Mouse (Mus musculus): ENCODE data around the gene Ess2. TPM values are rescaled to one million over a fixed set of nuclear protein-coding genes. Genes with fewer than 3 reads are reported as not detected.
A peak's percentile ranks its signal among the peaks of the same experiment; 100 is the strongest.

Gene Ess2
- polyA plus RNA-seq, 1 experiment = not detected

GRCm38 (mm10) chr16:17927351-17928082 lies 16.4 kb upstream of the Ess2 start:
- Histone ChIP-seq H3K4me3 (ENCODE audit: insufficient read depth, low read depth, low read length) (peak overlapping the region; percentile 77), H3K4me1 (ENCODE audit: control insufficient read depth, insufficient read depth, low read length) (peaks cover 14% of the 10 kb centered on the region), H3K27ac (ENCODE audit: insufficient read depth, low read depth, low read length) (peak overlapping the region; percentile 38)
- no peak; the same call in 1 of the 2 replicates for TF ChIP-seq POLR2A (IDR thresholded peaks at IDR 0.05; ENCODE audit: insufficient read depth, low read depth, low read length)
- TF ChIP-seq CTCF (IDR thresholded peaks at IDR 0.05; ENCODE audit: insufficient read depth, low read depth, low read length) = no peak
- WGBS = 1% methylated on average over 72 of the region's 72 CpGs

DNA sequence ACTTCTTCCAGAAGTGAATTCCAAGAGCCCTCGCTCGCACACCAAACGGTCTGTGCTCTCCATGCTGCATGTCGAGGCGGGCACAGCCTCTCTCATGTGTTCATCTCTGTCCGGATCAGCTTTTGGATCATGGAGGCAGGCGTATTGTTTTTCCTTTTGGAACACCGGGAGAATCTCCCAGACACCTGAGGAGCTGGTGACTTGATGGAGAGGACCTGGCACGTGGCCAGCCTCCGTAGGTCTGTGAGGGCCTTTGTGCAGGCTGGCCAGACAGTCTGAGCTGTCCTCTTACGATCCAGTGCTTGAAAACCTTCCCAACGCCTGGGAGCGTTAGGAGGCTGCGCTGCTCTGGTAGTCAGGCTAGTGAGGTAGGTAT lies 11.0 kb upstream of the Ess2 start:
- WGBS = under 1% methylated on average over 14 of the region's 14 CpGs
- peak overlapping the region; percentile 67 for H3K4me3 ChIP-seq (ENCODE audit: insufficient read depth, low read depth, low read length)
- TF ChIP-seq CTCF (IDR thresholded peaks at IDR 0.05; ENCODE audit: insufficient read depth, low read depth, low read length) (no peak), POLR2A (IDR thresholded peaks at IDR 0.05; ENCODE audit: insufficient read depth, low read depth, low read length) (no peak)
- H3K27ac ChIP-seq (ENCODE audit: insufficient read depth, low read depth, low read length) = peak overlapping the region; percentile 40
- H3K4me1 ChIP-seq (ENCODE audit: control insufficient read depth, insufficient read depth, low read length) = peaks cover 9% of the 10 kb centered on the region; the same call in 1 of the 2 replicates

GRCm38 (mm10) chr16:17921325-17922162 lies 10.4 kb upstream of the Ess2 start:
- 0 out of 2 replicates have a peak, but pooled peaks cover 5% of the 10 kb centered on the region for H3K4me1 ChIP-seq (ENCODE audit: control insufficient read depth, insufficient read depth, low read length)

GRCm38 (mm10) chr16:17920586-17920985 lies 9.4 kb upstream of the Ess2 start:
- H3K4me3 ChIP-seq (ENCODE audit: insufficient read depth, low read depth, low read length) = no peak overlapping the region
- H3K4me1 ChIP-seq (ENCODE audit: control insufficient read depth, insufficient read depth, low read length) = 0 out of 2 replicates have a peak, but pooled peaks cover 5% of the 10 kb centered on the region
- no peak overlapping the region for H3K27ac ChIP-seq (ENCODE audit: insufficient read depth, low read depth, low read length)
- no peak for TF ChIP-seq CTCF (IDR thresholded peaks at IDR 0.05; ENCODE audit: insufficient read depth, low read depth, low read length)
- TF ChIP-seq POLR2A (IDR thresholded peaks at IDR 0.05; ENCODE audit: insufficient read depth, low read depth, low read length) = no peak
- WGBS = 13% methylated on average over 20 of the region's 20 CpGs

More at GRCm38 (mm10) chr16:17921325-17922162, 10.4 kb upstream of the Ess2 start:
- Histone ChIP-seq H3K4me3 (ENCODE audit: insufficient read depth, low read depth, low read length) (peak overlapping the region; percentile 67), H3K27ac (ENCODE audit: insufficient read depth, low read depth, low read length) (peak overlapping the region; percentile 86)
- TF ChIP-seq POLR2A (IDR thresholded peaks at IDR 0.05; ENCODE audit: insufficient read depth, low read depth, low read length) (peak; percentile 80; the same call in 1 of the 2 replicates), CTCF (IDR thresholded peaks at IDR 0.05; ENCODE audit: insufficient read depth, low read depth, low read length) (peak; percentile 92)
- under 1% methylated on average over 46 of the region's 47 CpGs for WGBS

DNA sequence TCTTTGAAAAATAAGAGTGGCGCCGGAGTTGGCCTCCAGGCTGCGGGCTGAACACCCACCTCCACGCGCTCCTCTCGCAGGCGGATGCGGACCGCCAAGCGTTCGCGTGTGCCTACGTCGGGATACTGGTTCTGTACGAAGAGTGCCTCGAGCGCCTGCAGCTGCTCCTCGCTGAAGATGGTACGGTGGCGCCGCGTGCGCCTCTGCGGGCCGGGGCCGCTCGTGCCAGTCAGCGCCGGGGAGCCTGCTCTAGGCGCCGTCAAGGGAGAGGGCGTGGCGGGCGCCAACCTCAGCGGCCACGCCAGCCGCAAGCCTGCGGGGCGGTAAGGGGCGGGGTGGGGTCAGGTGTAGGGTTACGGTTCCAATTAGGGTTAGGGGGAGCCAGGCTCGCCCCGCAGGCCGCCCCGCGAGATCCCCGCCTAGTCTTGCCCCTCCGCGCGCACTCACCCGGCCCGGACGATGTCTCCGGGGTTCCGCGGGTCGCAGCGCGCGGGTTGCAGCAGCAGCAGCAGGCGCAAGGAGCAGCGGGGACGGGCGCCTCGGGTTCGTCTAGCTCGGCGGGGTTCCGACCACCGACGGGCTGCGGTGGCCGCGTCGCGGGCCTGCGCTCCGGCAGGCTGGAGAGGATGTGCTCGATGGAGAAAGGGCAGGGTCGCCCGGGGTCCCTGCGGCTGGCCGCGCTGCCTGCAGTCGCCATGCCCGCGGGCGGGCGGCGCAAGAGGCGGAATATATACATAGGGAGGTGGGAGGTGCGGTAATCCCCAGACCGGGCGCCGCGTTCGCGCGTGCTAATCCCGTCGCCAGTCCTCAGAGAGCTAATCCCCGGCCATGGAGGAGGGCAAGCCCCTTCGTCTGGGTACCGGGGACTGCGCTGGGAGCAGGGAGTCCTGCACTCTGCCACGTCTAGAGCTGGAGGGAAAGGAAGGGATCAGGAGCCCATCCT lies 3.4 kb upstream of the Ess2 start, which contains the start of gene Gsc2:
Gsc2 (minus strand) TSS at position 753 of the 943 bp plus-strand sequence.
- WGBS = under 1% methylated on average over 106 of the region's 106 CpGs
- H3K4me1 ChIP-seq (ENCODE audit: control insufficient read depth, insufficient read depth, low read length) = peaks cover 19% of the 10 kb centered on the region
- H3K4me3 ChIP-seq (ENCODE audit: insufficient read depth, low read depth, low read length) = peak within 1 kb of the TSS; percentile 9
- H3K27ac ChIP-seq (ENCODE audit: insufficient read depth, low read depth, low read length) = no peak within 1 kb of the TSS
- TF ChIP-seq CTCF (IDR thresholded peaks at IDR 0.05; ENCODE audit: insufficient read depth, low read depth, low read length) (no peak), POLR2A (IDR thresholded peaks at IDR 0.05; ENCODE audit: insufficient read depth, low read depth, low read length) (no peak)

DNA sequence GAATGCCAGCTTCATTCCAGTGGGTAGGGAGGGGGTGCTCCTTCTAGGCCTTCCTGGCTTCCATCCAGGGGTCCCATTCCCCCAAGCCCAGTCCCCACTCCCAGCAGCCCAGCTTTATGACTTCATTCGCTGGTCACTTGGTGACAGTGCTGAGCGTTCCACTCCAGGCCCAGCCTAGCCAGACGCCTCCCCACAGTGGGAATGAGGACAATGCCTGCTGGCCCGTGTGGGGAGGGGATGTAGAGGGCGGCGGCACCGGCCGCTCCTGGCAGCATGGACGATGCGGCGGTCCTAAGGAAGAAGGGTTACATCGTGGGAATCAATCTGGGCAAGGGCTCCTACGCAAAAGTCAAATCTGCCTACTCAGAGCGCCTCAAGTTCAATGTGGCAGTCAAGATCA lies 12.7 kb downstream of the Ess2 start, which contains the start of the genes Dgcr2 and Tssk2:
Dgcr2 (minus strand) TSS at position 101 of the 400 bp plus-strand sequence.
Tssk2 (plus strand) TSS at position 176 of the 400 bp plus-strand sequence.
- WGBS = 89% methylated on average over 14 of the region's 14 CpGs
- Histone ChIP-seq H3K27ac (ENCODE audit: insufficient read depth, low read depth, low read length) (no peak within 1 kb of the TSS), H3K4me1 (ENCODE audit: control insufficient read depth, insufficient read depth, low read length) (no peaks in the 10 kb centered on the region), H3K4me3 (ENCODE audit: insufficient read depth, low read depth, low read length) (no peak within 1 kb of the TSS)
- TF ChIP-seq CTCF (IDR thresholded peaks at IDR 0.05; ENCODE audit: insufficient read depth, low read depth, low read length) = no peak
- TF ChIP-seq POLR2A (IDR thresholded peaks at IDR 0.05; ENCODE audit: insufficient read depth, low read depth, low read length) = no peak

GRCm38 (mm10) chr16:17896091-17896490 lies 15.1 kb downstream of the Ess2 start:
- Histone ChIP-seq H3K27ac (ENCODE audit: insufficient read depth, low read depth, low read length) (no peak overlapping the region), H3K4me3 (ENCODE audit: insufficient read depth, low read depth, low read length) (no peak overlapping the region), H3K4me1 (ENCODE audit: control insufficient read depth, insufficient read depth, low read length) (no peaks in the 10 kb centered on the region)
- no peak for TF ChIP-seq POLR2A (IDR thresholded peaks at IDR 0.05; ENCODE audit: insufficient read depth, low read depth, low read length)
- TF ChIP-seq CTCF (IDR thresholded peaks at IDR 0.05; ENCODE audit: insufficient read depth, low read depth, low read length) = no peak

DNA sequence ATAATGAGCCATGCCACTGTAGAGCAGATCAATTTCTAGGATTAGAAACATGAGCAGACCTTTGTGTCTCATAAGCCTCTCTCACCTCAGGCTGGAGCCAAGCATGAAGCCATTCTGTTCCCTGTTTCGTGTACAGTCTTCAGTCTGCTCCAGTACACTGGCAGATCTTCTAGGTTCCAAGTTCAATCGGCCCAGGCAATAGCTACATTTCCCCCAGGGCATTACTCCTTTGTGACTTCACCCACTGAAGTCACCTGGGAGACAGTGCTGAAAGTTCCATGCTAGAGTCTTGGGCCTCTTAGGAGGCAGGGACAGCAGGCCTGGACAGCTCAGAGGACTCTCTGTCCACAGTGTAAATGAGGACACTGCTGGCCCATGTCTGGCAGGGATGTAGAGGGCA lies 17.2 kb downstream of the Ess2 start, which contains the start of gene Tssk1:
Tssk1 (plus strand) TSS at position 301 of the 400 bp plus-strand sequence.
- WGBS = 88% methylated on average over 2 of the region's 2 CpGs
- no peak for TF ChIP-seq POLR2A (IDR thresholded peaks at IDR 0.05; ENCODE audit: insufficient read depth, low read depth, low read length)
- TF ChIP-seq CTCF (IDR thresholded peaks at IDR 0.05; ENCODE audit: insufficient read depth, low read depth, low read length) = no peak

More for the DNA sequence above, 17.2 kb downstream of the Ess2 start, which contains the start of gene Tssk1:
- H3K4me3 ChIP-seq (ENCODE audit: insufficient read depth, low read depth, low read length) = no peak within 1 kb of the TSS
- H3K27ac ChIP-seq (ENCODE audit: insufficient read depth, low read depth, low read length) = no peak within 1 kb of the TSS
- peaks cover 9% of the 10 kb centered on the region for H3K4me1 ChIP-seq (ENCODE audit: control insufficient read depth, insufficient read depth, low read length)

All from olfactory bulb, adult 2 months (tissue).